Comparison of ENCODE assay signal across 22 mouse cellular contexts in genomic region chr1:179580200-179580599, GRCm38 (mm10).
"Had no signal": no experiment of that assay in that cellular context is flagged by ENCODE, and none has a peak within 500 bp of the region (broad histone marks: within the 10 kb centered on the region; RNA-seq: fewer than 3 reads in every experiment).

No protein-coding gene starts in this region.

- H3K9ac ChIP-seq: intestine, embryonic 15.5 days; limb, embryonic 13.5 days; lung, embryonic 14.5 days had no signal

- H3K9me3 ChIP-seq: intestine, embryonic 15.5 days; limb, embryonic 10.5 days; limb, embryonic 13.5 days; megakaryocyte, embryonic 14.5 days had no signal

- H3K4me3 ChIP-seq: intestine, embryonic 15.5 days; layer of hippocampus, adult 2 months; left cerebral cortex, adult 2 months; limb, embryonic 10.5 days; limb, embryonic 13.5 days; megakaryocyte, embryonic 14.5 days had no signal

- ATAC-seq: intestine, embryonic 15.5 days; lung, postnatal 0 days had no signal

- H3K4me1 ChIP-seq: intestine, embryonic 15.5 days had no signal

- H3K27ac ChIP-seq: intestine, embryonic 15.5 days; layer of hippocampus, adult 2 months; left cerebral cortex, adult 2 months; limb, embryonic 10.5 days; limb, embryonic 13.5 days; macrophage; stomach, postnatal 0 days had no signal

- DNase-seq: kidney, adult 11 months; kidney, adult 9 months; kidney, postnatal 14 days; kidney, postnatal 4 days; layer of hippocampus, adult 9-11 months; layer of hippocampus, postnatal 36 days; lung, embryonic 14.5 days; midbrain, embryonic 14.5 days; right cerebral cortex, postnatal 4 days; thymus, adult 2 months; thymus, postnatal 14 days; thymus, postnatal 4 days had no signal

- H3K27me3 ChIP-seq: intestine, embryonic 15.5 days; limb, embryonic 13.5 days; megakaryocyte, embryonic 14.5 days had no signal

- H3K4me2 ChIP-seq: intestine, embryonic 15.5 days; limb, embryonic 13.5 days; lung, embryonic 14.5 days; midbrain, embryonic 11.5 days had no signal
